Mouse (Mus musculus) kidney, postnatal 10 days (tissue): Measurements from ENCODE around the gene Crtc2.

Experiments used
- DNase-seq: peaks from one replicate; pipeline ENCODE4 v3.0.0; 2021; ENCODE audit warnings: mixed read lengths

Crtc2 gene

DNA sequence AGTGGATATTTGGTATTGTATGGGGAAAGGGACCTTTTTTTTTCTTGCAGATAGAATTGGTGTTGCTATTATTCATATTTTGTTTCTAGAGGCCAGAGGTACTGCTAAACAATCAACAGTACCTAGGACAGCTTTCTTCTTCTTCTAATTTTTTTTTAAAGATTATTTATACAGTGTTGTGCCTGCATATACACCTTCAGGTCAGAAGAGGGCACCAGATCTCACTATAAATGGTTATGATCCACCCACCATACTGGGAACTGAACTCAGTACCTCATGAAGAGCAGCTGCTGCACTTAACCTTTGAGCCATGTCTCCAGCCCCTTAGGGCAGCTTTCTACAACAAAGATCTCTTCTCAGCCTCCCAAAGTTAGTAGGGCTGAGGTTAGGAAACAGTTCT lies 59.4 kb downstream of the Crtc2 start:
- no peak for DNase-seq
